Mouse (Mus musculus) lung, postnatal 0 days (tissue): ENCODE data around the gene Tspan5. TPM values are rescaled to one million over a fixed set of nuclear protein-coding genes. Genes with fewer than 3 reads are reported as not detected.

ENCODE experiments used
- ATAC-seq: fragments of 200-750 bp; cut with Nextera tagmentation; 2 replicates; pipeline ENCODE4 v1.8.0; 2017; ENCODE audit warnings: moderate library complexity
- DNase-seq: peaks from one replicate; pipeline ENCODE4 v3.0.0-alpha.2; 2016; ENCODE audit warnings: low spot score
- H3K27ac ChIP-seq: fragments of 300-500 bp; sonication (generic); 2 replicates; pipeline ENCODE4 v1.5.1; 2014; ENCODE audit warnings: antibody characterized with exemption, mild to moderate bottlenecking, low read length, mixed read lengths
- H3K27me3 ChIP-seq: fragments of 300-500 bp; sonication (generic); replicated peaks from 2 replicates; pipeline ENCODE4 v1.6.1; 2014; ENCODE audit warnings: low read length, mixed read lengths; ENCODE audit not compliant: insufficient read depth
- H3K36me3 ChIP-seq: fragments of 300-500 bp; sonication (generic); 2 replicates; pipeline ENCODE4 v1.6.1; 2014; ENCODE audit warnings: low read length, mixed read lengths; ENCODE audit not compliant: insufficient read depth
- H3K4me1 ChIP-seq: fragments of 300-500 bp; sonication (generic); 2 replicates; pipeline ENCODE4 v1.6.1; 2014; ENCODE audit warnings: antibody characterized with exemption, low read depth, low read length, mixed read lengths; ENCODE audit not compliant: insufficient read depth
- H3K4me2 ChIP-seq: fragments of 300-500 bp; sonication (generic); replicated peaks from 2 replicates; pipeline ENCODE4 v1.6.1; 2014; ENCODE audit warnings: low read depth, mild to moderate bottlenecking, low read length, moderate library complexity, mixed read lengths
- H3K4me3 ChIP-seq: fragments of 300-500 bp; sonication (generic); 2 replicates; pipeline ENCODE4 v1.5.1; 2014; ENCODE audit warnings: low read depth, low read length
- H3K9ac ChIP-seq: fragments of 300-500 bp; sonication (generic); replicated peaks from 2 replicates; pipeline ENCODE4 v1.6.1; 2014; ENCODE audit warnings: low read depth, mild to moderate bottlenecking
- H3K9me3 ChIP-seq: fragments of 300-500 bp; sonication (generic); 2 replicates; pipeline ENCODE4 v1.6.1; 2016; ENCODE audit warnings: low read length, mixed read lengths
- CTCF ChIP-seq: IDR thresholded peaks from 2 replicates; pipeline ENCODE4 v1.5.1; 2016; ENCODE audit warnings: antibody characterized with exemption, mild to moderate bottlenecking
- EP300 ChIP-seq: IDR thresholded peaks from 2 replicates; pipeline ENCODE4 v1.6.1; 2016; ENCODE audit warnings: antibody characterized with exemption, mild to moderate bottlenecking, control low read depth
- WGBS: fragments of 180-500 bp; shearing (Covaris S2); extraction: QIAGEN DNeasy Blood & Tissue Kit; methylation state at CpG from one replicate; pipeline ENCODE4 v1.1.7; 2014; 5-methylcytosine and 5-hydroxymethylcytosine counted together
- polyA plus RNA-seq: library from polyadenylated mRNA; unstranded; fragments of >200 nt; fragmentation: Nextera tagmentation; extraction: Ambion mirVana; gene quantifications from 2 replicates; pipeline ENCODE4 v1.2.1, GENCODE M21; 2015

Tspan5 gene
- polyA plus RNA-seq, 1 experiment from 2014 or later, result 33.0 TPM

DNA sequence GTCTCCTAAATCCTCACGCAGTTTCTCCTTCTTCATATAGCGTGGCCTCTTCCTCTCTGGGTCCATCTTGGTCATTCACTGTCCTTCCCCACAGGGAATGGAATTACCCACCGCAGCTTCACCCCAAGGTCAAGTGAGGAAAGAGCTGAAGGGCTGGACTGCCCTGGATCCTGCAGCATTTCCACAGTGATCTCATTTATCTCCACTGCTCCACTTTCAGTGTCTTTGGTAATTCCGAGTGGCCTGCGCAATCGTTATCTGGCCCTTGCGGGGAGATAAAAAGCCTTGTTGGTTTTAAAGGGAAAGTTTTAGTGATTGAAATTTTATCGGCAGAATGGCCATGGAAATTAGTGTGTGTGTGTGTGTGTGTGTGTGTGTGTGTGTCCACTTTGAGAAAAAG, 14.4 kb upstream of the Tspan5 start:
- WGBS, result 68% methylated on average over 8 of the region's 8 CpGs
- H3K4me3 ChIP-seq, result no peak overlapping the region
- no peaks in the 10 kb centered on the region for H3K9me3 ChIP-seq
- no peak overlapping the region for H3K27ac ChIP-seq
- no peaks in the 10 kb centered on the region for H3K36me3 ChIP-seq
- H3K9ac ChIP-seq, result no peak overlapping the region
- H3K4me2 ChIP-seq, result no peak overlapping the region
- no peak for TF ChIP-seq EP300
- no peak for TF ChIP-seq CTCF
- ATAC-seq (no peak), DNase-seq (no peak)
- no peaks in the 10 kb centered on the region for H3K4me1 ChIP-seq
- no peaks in the 10 kb centered on the region for H3K27me3 ChIP-seq

DNA sequence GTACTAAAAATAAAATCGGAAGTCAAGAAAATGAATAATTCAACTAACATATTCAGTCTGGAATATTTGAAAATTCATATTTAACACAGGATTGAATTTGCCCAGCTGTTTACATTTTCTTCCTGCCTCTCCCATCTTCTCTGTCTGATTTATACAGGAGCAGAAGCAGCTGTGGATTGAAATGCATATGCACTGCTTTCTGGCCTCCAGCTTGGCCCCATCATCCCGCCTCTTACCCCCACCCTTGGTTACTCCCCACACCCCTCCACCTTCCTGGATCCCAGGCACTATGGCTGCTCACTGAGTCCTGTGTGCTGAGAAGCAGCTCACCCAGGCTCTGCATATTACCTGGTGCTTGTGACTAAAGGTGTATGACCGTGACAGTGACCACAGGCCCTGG, 13.2 kb upstream of the Tspan5 start:
- H3K27ac ChIP-seq, result no peak overlapping the region
- 82% methylated on average over 3 of the region's 3 CpGs for whole genome bisulfite sequencing
- no peak for DNase-seq
- no peak for TF ChIP-seq EP300
- no peak for TF ChIP-seq CTCF
- no peak for ATAC-seq
- no peaks in the 10 kb centered on the region for H3K9me3 ChIP-seq
- no peak overlapping the region for H3K4me3 ChIP-seq
- no peaks in the 10 kb centered on the region for H3K4me1 ChIP-seq
- no peaks in the 10 kb centered on the region for H3K36me3 ChIP-seq
- H3K4me2 ChIP-seq, result no peak overlapping the region
- H3K9ac ChIP-seq, result no peak overlapping the region
- no peaks in the 10 kb centered on the region for H3K27me3 ChIP-seq

DNA sequence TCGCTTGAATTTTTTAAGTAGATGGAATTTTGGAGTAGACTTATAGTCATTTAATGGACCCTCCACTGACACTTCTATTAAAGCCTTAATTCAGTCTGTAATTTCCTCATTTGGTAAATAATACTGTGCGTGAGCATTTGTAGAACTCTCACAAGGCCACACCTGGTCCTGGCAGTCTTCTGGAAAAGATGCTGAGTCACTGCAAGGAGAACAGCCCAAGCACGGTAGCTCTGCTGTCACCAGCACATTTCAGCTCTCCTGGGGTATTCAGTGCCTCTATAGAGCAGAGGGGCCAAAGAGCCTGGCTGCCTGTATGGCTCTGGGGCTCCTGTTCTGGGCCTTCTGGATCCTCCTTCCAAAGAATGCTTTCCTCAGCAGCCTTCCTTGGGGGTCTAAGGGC, 11.2 kb upstream of the Tspan5 start:
- Histone ChIP-seq H3K27ac (no peak overlapping the region), H3K27me3 (no peaks in the 10 kb centered on the region), H3K9me3 (no peaks in the 10 kb centered on the region), H3K4me3 (no peak overlapping the region), H3K4me2 (no peak overlapping the region), H3K4me1 (no peaks in the 10 kb centered on the region), H3K36me3 (no peaks in the 10 kb centered on the region), H3K9ac (no peak overlapping the region)
- 65% methylated on average over 3 of the region's 3 CpGs for WGBS
- no peak for ATAC-seq
- TF ChIP-seq EP300 (no peak), CTCF (no peak)
- no peak for DNase-seq

DNA sequence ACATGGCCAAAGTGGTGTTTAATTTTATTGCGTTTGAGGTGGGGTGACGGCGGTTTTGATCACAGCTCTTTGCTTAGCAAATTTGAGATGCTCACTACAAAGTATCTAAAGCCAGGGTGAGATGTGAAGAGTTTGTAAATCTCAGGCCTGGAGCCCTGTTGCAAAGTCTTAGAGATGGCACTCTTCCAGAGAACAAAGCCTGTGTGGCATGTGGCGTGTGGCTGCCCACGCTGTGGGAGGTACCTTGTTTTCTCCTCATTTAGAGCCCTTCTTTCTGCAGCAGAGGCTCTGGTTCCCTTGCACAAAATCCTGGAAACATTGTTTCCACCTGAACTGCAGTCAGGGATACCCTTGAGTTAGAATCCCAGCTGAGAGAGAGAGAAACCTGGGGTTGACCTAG, 6.2 kb upstream of the Tspan5 start:
- H3K27me3 ChIP-seq, result no peaks in the 10 kb centered on the region
- no peaks in the 10 kb centered on the region for H3K36me3 ChIP-seq
- 71% methylated on average over 5 of the region's 5 CpGs for WGBS

DNA sequence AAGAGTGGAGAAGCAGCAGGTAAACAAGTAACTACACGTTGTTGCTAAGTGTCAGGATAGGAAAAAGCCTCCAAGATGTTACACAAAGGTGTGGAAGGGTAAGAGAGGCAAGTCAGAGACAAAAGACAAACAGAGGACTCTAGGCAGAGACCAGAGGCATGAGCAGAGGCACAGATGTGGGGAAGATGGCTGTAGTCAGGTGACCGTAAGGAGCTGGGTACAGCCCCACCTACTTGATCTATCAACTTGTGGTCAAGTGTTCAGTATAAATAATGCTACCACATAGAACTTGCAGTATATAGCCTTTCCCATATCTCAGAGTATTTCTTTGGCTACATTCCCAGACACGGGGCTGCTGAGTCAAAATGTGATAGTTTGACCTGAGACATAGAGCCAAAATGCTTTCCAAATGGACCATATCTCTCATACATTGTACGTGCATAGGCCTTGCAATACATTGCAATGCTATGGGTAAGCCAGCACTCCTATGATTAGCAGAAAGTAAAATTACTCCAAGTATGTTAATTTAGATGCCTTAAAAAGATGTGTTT, 2.8 kb upstream of the Tspan5 start:
- no peak overlapping the region for H3K27ac ChIP-seq
- ATAC-seq (no peak), DNase-seq (no peak)
- no peak for TF ChIP-seq EP300
- H3K4me3 ChIP-seq, result no peak overlapping the region
- WGBS, result 47% methylated on average over 4 of the region's 4 CpGs
- no peaks in the 10 kb centered on the region for H3K27me3 ChIP-seq
- no peak overlapping the region for H3K9ac ChIP-seq
- H3K9me3 ChIP-seq, result no peaks in the 10 kb centered on the region
- H3K36me3 ChIP-seq, result no peaks in the 10 kb centered on the region
- H3K4me1 ChIP-seq, result peaks cover 9% of the 10 kb centered on the region; the same call in 1 of the 2 replicates
- H3K4me2 ChIP-seq, result no peak overlapping the region

More for the DNA sequence above, 6.2 kb upstream of the Tspan5 start:
- H3K9ac ChIP-seq, result no peak overlapping the region
- DNase-seq, result no peak
- no peaks in the 10 kb centered on the region for H3K4me1 ChIP-seq
- H3K9me3 ChIP-seq, result no peaks in the 10 kb centered on the region
- no peak overlapping the region for H3K27ac ChIP-seq
- no peak for ATAC-seq
- H3K4me3 ChIP-seq, result no peak overlapping the region
- no peak overlapping the region for H3K4me2 ChIP-seq
- no peak for TF ChIP-seq EP300
- no peak for TF ChIP-seq CTCF

DNA sequence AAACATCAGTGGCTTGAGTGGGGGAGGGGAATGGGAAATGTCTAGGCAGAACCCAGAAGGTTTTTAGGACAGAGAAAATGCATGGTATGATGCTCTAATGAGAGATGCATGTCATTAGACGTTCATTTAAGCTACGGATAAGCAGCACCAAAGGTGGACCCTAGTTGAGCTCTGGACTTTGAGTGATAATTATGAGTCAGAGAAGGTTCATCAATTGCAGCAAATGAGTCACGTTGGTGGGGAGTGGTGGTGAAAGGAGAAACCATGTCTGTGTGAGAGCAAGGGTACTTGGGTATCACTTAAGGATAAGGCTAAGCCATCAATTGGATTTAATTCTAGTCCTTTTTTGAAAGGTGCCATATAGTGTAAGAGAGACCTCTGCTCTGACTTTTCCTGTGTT, 1.7 kb upstream of the Tspan5 start:
- H3K36me3 ChIP-seq, result no peaks in the 10 kb centered on the region
- no peaks in the 10 kb centered on the region for H3K9me3 ChIP-seq

More for the DNA sequence above, 1.7 kb upstream of the Tspan5 start:
- Histone ChIP-seq H3K27ac (no peak overlapping the region), H3K27me3 (no peaks in the 10 kb centered on the region), H3K4me2 (no peak overlapping the region), H3K4me3 (no peak overlapping the region), H3K9ac (no peak overlapping the region), H3K4me1 (peaks cover 11% of the 10 kb centered on the region; the same call in 1 of the 2 replicates)
- DNase-seq, result no peak
- TF ChIP-seq CTCF (no peak), EP300 (no peak)
- WGBS, result 90% methylated on average over 3 of the region's 3 CpGs
- ATAC-seq, result no peak
